Mouse (Mus musculus): Measurements from ENCODE around the gene Col18a1.

Col18a1 gene

DNA sequence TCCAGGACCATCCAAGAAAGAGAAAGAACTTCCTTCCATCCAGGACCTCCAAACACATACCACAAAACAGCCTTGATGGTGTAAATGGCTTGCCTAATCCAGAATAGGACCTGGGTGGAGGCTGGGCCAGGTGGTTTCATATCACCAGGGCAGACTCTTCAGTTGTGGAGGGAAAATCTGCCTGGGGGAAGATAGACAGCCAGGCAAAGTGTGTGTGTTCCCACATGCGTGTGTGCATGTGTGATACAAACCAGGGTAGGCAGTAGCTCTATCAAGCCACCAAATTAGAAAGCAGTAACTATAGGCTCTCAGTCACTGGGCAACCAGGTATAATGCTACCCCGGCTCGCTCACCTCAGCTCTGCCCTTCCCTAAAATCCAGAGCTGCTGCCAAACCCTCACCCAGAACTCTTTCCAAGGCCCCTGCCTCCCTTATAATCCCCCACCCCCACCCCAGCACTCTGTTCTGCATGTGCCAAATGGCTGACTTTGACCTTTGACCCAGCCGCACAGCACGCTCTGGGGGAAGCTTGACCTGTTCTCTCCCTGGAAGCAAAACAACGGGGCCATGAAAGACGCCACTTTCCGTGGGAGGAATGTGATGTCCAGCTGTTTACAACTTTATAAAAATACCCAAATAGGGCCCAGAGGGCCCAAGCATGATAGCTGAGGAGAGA, 158.8 kb downstream of the Col18a1 start:
- no peak for DNase-seq

DNA sequence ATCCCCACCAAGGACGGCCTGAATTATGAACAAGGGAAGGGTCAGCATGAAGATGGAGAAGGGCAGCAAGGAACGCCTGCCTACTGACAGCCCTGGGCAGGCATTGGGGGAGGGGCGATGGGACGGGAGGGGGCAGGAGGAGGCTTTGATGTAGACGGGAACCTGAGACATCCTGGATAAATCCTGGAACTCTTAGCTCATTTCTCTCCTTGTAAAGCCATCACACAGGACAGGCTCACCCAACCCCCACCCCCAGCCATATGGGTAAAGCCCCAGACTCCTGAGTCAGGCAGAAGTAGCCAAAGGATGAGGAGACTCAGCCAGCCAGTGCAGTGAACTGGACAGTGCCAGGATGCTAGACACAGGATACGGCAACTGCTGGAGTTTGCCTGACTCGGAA, 161.4 kb downstream of the Col18a1 start:
- no peak for DNase-seq
